Mouse (Mus musculus): ENCODE results near the gene Nck1. TPM values are rescaled to one million over a fixed set of nuclear protein-coding genes. Genes with fewer than 3 reads are reported as not detected.

Nck1 gene
- polyA plus RNA-seq, 1 experiment from 2014 or later, result 42.4 TPM

GRCm38 (mm10) chr9:100531296-100531695 is 14.6 kb downstream of the Nck1 start:
- H3K27ac ChIP-seq (replicated peaks), result no peak overlapping the region
- no peak overlapping the region for H3K4me3 ChIP-seq
- no peaks in the 10 kb centered on the region for H3K9me3 ChIP-seq
- ATAC-seq (replicated peaks), result no peak
- no peaks in the 10 kb centered on the region; the same call in 1 of the 2 replicates for H3K4me1 ChIP-seq
- H3K27me3 ChIP-seq, result no peaks in the 10 kb centered on the region
- no peak overlapping the region for H3K9ac ChIP-seq (replicated peaks)
- WGBS, result 86% methylated on average over 1 of the region's 1 CpGs
- H3K4me2 ChIP-seq (replicated peaks), result no peak overlapping the region
- no peaks in the 10 kb centered on the region for H3K36me3 ChIP-seq

GRCm38 (mm10) chr9:100525225-100525624 is 20.7 kb downstream of the Nck1 start:
- H3K27me3 ChIP-seq, result no peaks in the 10 kb centered on the region
- H3K4me3 ChIP-seq, result no peak overlapping the region
- no peak overlapping the region for H3K4me2 ChIP-seq (replicated peaks)
- H3K9ac ChIP-seq (replicated peaks), result no peak overlapping the region
- no peaks in the 10 kb centered on the region for H3K36me3 ChIP-seq
- 88% methylated on average over 2 of the region's 2 CpGs for WGBS
- no peaks in the 10 kb centered on the region for H3K9me3 ChIP-seq
- H3K27ac ChIP-seq (replicated peaks), result no peak overlapping the region
- H3K4me1 ChIP-seq, result no peaks in the 10 kb centered on the region; the same call in none of the 2 replicates
- ATAC-seq (replicated peaks), result no peak

- Histone ChIP-seq H3K36me3 (no peaks in the 10 kb centered on the region), H3K9ac (replicated peaks) (no peak overlapping the region), H3K27ac (replicated peaks) (no peak overlapping the region), H3K4me1 (no peaks in the 10 kb centered on the region; the same call in 1 of the 2 replicates), H3K4me2 (replicated peaks) (no peak overlapping the region), H3K9me3 (no peaks in the 10 kb centered on the region), H3K27me3 (no peaks in the 10 kb centered on the region), H3K4me3 (no peak overlapping the region)
- WGBS, result 75% methylated on average over 2 of the region's 2 CpGs
- ATAC-seq (replicated peaks), result no peak
Measured at GRCm38 (mm10) chr9:100522029-100522428, 23.9 kb downstream of the Nck1 start.

- Histone ChIP-seq H3K4me3 (no peak overlapping the region), H3K27ac (replicated peaks) (no peak overlapping the region), H3K4me2 (replicated peaks) (no peak overlapping the region), H3K9me3 (no peaks in the 10 kb centered on the region), H3K9ac (replicated peaks) (no peak overlapping the region), H3K36me3 (no peaks in the 10 kb centered on the region), H3K27me3 (no peaks in the 10 kb centered on the region), H3K4me1 (no peaks in the 10 kb centered on the region; the same call in 1 of the 2 replicates)
- ATAC-seq (replicated peaks), result no peak
- WGBS, result under 1% methylated on average over 2 of the region's 2 CpGs
Measured at GRCm38 (mm10) chr9:100520586-100520985, 25.3 kb downstream of the Nck1 start.

GRCm38 (mm10) chr9:100520012-100520411 is 25.9 kb downstream of the Nck1 start:
- H3K4me2 ChIP-seq (replicated peaks), result no peak overlapping the region
- ATAC-seq (replicated peaks), result no peak
- H3K27me3 ChIP-seq, result no peaks in the 10 kb centered on the region
- no peak overlapping the region for H3K4me3 ChIP-seq
- no peaks in the 10 kb centered on the region for H3K9me3 ChIP-seq
- no peak overlapping the region for H3K9ac ChIP-seq (replicated peaks)
- WGBS, result 95% methylated on average over 3 of the region's 3 CpGs
- H3K36me3 ChIP-seq, result no peaks in the 10 kb centered on the region
- no peak overlapping the region for H3K27ac ChIP-seq (replicated peaks)
- no peaks in the 10 kb centered on the region; the same call in 1 of the 2 replicates for H3K4me1 ChIP-seq

- Histone ChIP-seq H3K4me2 (replicated peaks) (no peak overlapping the region), H3K9me3 (no peaks in the 10 kb centered on the region), H3K27ac (replicated peaks) (no peak overlapping the region), H3K36me3 (0 out of 2 replicates have a peak, but pooled peaks cover 3% of the 10 kb centered on the region), H3K9ac (replicated peaks) (no peak overlapping the region), H3K27me3 (no peaks in the 10 kb centered on the region), H3K4me3 (no peak overlapping the region), H3K4me1 (no peaks in the 10 kb centered on the region)
- 88% methylated on average over 2 of the region's 2 CpGs for WGBS
- ATAC-seq (replicated peaks), result no peak
Measured at GRCm38 (mm10) chr9:100507581-100507980, 38.4 kb downstream of the Nck1 start.

- ATAC-seq (replicated peaks), result no peak
- Histone ChIP-seq H3K9ac (replicated peaks) (no peak overlapping the region), H3K4me1 (no peaks in the 10 kb centered on the region), H3K27me3 (no peaks in the 10 kb centered on the region), H3K9me3 (no peaks in the 10 kb centered on the region), H3K27ac (replicated peaks) (no peak overlapping the region), H3K36me3 (0 out of 2 replicates have a peak, but pooled peaks cover 3% of the 10 kb centered on the region), H3K4me3 (no peak overlapping the region), H3K4me2 (replicated peaks) (no peak overlapping the region)
- 81% methylated on average over 2 of the region's 2 CpGs for WGBS
Measured at GRCm38 (mm10) chr9:100506652-100507051, 39.3 kb downstream of the Nck1 start.

GRCm38 (mm10) chr9:100505498-100505897 is 40.4 kb downstream of the Nck1 start:
- no peak overlapping the region for H3K9ac ChIP-seq (replicated peaks)
- no peak overlapping the region for H3K4me2 ChIP-seq (replicated peaks)
- H3K36me3 ChIP-seq, result 0 out of 2 replicates have a peak, but pooled peaks cover 3% of the 10 kb centered on the region
- H3K9me3 ChIP-seq, result no peaks in the 10 kb centered on the region
- H3K27me3 ChIP-seq, result no peaks in the 10 kb centered on the region
- H3K4me1 ChIP-seq, result no peaks in the 10 kb centered on the region
- WGBS, result 94% methylated on average over 4 of the region's 4 CpGs
- no peak for ATAC-seq (replicated peaks)
- H3K4me3 ChIP-seq, result no peak overlapping the region
- H3K27ac ChIP-seq (replicated peaks), result no peak overlapping the region

- Histone ChIP-seq H3K4me2 (replicated peaks) (no peak overlapping the region), H3K4me1 (no peaks in the 10 kb centered on the region), H3K27ac (replicated peaks) (no peak overlapping the region), H3K27me3 (no peaks in the 10 kb centered on the region), H3K9ac (replicated peaks) (no peak overlapping the region), H3K36me3 (no peaks in the 10 kb centered on the region), H3K9me3 (no peaks in the 10 kb centered on the region), H3K4me3 (no peak overlapping the region)
- 89% methylated on average over 5 of the region's 5 CpGs for WGBS
- no peak for ATAC-seq (replicated peaks)
Measured at GRCm38 (mm10) chr9:100493611-100494261, 52.2 kb downstream of the Nck1 start.

GRCm38 (mm10) chr9:100491424-100491823 is 54.5 kb downstream of the Nck1 start:
- WGBS, result 95% methylated on average over 1 of the region's 1 CpGs
- ATAC-seq (replicated peaks), result no peak
- Histone ChIP-seq H3K9me3 (no peaks in the 10 kb centered on the region), H3K36me3 (no peaks in the 10 kb centered on the region), H3K27ac (replicated peaks) (no peak overlapping the region), H3K4me2 (replicated peaks) (no peak overlapping the region), H3K4me3 (no peak overlapping the region), H3K9ac (replicated peaks) (no peak overlapping the region), H3K27me3 (no peaks in the 10 kb centered on the region), H3K4me1 (peaks cover 3% of the 10 kb centered on the region; the same call in 1 of the 2 replicates)

GRCm38 (mm10) chr9:100488969-100489368 is 57.0 kb downstream of the Nck1 start:
- Histone ChIP-seq H3K9me3 (no peaks in the 10 kb centered on the region), H3K4me3 (no peak overlapping the region), H3K4me1 (peaks cover 6% of the 10 kb centered on the region; the same call in 1 of the 2 replicates), H3K27ac (replicated peaks) (no peak overlapping the region), H3K36me3 (no peaks in the 10 kb centered on the region), H3K9ac (replicated peaks) (no peak overlapping the region), H3K4me2 (replicated peaks) (no peak overlapping the region), H3K27me3 (no peaks in the 10 kb centered on the region)
- ATAC-seq (replicated peaks), result no peak
- WGBS, result 96% methylated on average over 6 of the region's 6 CpGs

GRCm38 (mm10) chr9:100488056-100488713 is 57.7 kb downstream of the Nck1 start:
- H3K9ac ChIP-seq (replicated peaks), result no peak overlapping the region
- no peaks in the 10 kb centered on the region for H3K9me3 ChIP-seq
- H3K4me2 ChIP-seq (replicated peaks), result no peak overlapping the region
- H3K4me3 ChIP-seq, result no peak overlapping the region
- peaks cover 6% of the 10 kb centered on the region; the same call in 1 of the 2 replicates for H3K4me1 ChIP-seq
- no peak for ATAC-seq (replicated peaks)
- no peaks in the 10 kb centered on the region for H3K36me3 ChIP-seq
- 86% methylated on average over 7 of the region's 7 CpGs for WGBS
- H3K27me3 ChIP-seq, result no peaks in the 10 kb centered on the region
- no peak overlapping the region for H3K27ac ChIP-seq (replicated peaks)

All from forebrain, embryonic 15.5 days (tissue).